Mouse (Mus musculus): ENCODE data around the gene Gramd1b. TPM values are rescaled to one million over a fixed set of nuclear protein-coding genes. Genes with fewer than 3 reads are reported as not detected.

Gramd1b gene
- polyA plus RNA-seq, 1 experiment from 2014 or later: 2.8 TPM

DNA sequence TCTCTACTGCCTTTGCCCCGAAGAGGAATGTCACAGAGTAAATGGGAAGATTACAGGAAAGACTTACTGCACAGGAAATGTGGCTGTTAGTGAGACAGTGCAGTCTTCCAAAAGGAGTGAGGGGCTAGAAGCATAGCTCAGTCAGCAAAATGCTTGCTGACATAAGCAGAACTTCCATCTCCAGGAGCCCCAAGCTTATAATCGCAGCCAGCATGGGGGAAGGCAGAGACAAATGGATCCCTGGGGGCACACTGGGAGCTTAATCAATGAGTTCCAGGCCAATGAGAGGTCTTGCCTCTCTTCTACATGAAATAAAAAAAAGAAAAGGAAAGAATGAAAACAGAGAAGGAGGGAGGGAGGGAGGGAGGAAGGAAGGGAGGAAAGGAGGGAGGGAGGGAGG is 122.1 kb downstream of the Gramd1b start:
- Histone ChIP-seq H3K9me3 (ENCODE audit: control insufficient read depth, low read length) (no peaks in the 10 kb centered on the region), H3K4me2 (ENCODE audit: low read depth, severe bottlenecking) (no peak overlapping the region), H3K27me3 (ENCODE audit: control insufficient read depth, insufficient read depth, low read length) (no peaks in the 10 kb centered on the region), H3K36me3 (ENCODE audit: control insufficient read depth, insufficient read depth, low read length) (no peaks in the 10 kb centered on the region), H3K4me1 (ENCODE audit: control insufficient read depth, insufficient read depth, low read length) (no peaks in the 10 kb centered on the region), H3K4me3 (ENCODE audit: low read depth, low read length) (no peak overlapping the region), H3K9ac (ENCODE audit: low read length) (no peak overlapping the region), H3K27ac (replicated peaks; ENCODE audit: low read depth, low read length) (no peak overlapping the region)
- 59% methylated on average over 2 of the region's 2 CpGs for WGBS
- ATAC-seq (ENCODE audit: insufficient number of reproducible peaks, low FRiP score, low TSS enrichment, low read depth): no peak
- no peak for DNase-seq (ENCODE audit: low spot score)

DNA sequence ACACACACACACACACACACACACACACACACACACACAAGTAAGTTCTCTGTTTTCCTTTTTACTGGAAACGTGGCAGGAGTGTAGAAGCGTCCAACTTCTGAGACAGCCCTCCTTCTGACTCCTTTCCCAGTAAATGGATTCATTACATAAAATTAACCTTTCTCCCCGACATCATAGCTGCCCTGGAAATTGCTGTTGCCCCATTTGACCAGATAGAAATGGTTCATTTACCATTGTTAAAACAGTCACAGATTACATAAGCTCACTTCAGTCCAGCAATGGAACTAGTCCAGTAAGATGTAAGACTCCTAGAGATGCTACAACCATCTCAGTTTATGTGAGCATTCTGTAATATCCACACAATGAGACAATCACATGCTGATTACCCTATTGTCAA is 122.8 kb downstream of the Gramd1b start:
- Histone ChIP-seq H3K9me3 (ENCODE audit: control insufficient read depth, low read length) (no peaks in the 10 kb centered on the region), H3K36me3 (ENCODE audit: control insufficient read depth, insufficient read depth, low read length) (no peaks in the 10 kb centered on the region), H3K4me3 (ENCODE audit: low read depth, low read length) (no peak overlapping the region), H3K27ac (replicated peaks; ENCODE audit: low read depth, low read length) (no peak overlapping the region), H3K4me2 (ENCODE audit: low read depth, severe bottlenecking) (no peak overlapping the region), H3K9ac (ENCODE audit: low read length) (no peak overlapping the region), H3K4me1 (ENCODE audit: control insufficient read depth, insufficient read depth, low read length) (no peaks in the 10 kb centered on the region), H3K27me3 (ENCODE audit: control insufficient read depth, insufficient read depth, low read length) (no peaks in the 10 kb centered on the region)
- 68% methylated on average over 3 of the region's 3 CpGs for WGBS
- ATAC-seq (ENCODE audit: insufficient number of reproducible peaks, low FRiP score, low TSS enrichment, low read depth): no peak
- no peak for DNase-seq (ENCODE audit: low spot score)

DNA sequence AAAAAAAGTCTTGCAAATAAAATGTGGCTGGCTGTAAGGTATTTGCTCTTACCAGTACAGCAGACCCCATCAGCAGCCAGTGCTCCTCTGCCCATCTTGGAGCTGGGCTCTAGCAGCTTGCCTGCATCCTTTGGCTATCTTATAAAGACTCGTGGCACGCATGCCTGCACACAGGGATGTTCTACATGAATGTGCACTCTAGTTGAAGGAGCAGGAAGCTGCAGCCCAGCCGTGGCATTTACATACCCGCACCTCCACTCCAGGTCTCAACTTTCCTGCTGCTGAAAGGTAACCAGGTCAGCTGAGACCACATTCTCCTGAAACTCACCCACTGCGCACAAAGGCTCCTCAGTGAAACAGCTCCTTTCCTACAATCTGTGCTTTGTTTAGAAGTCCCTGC is 123.3 kb downstream of the Gramd1b start:
- H3K9ac ChIP-seq (ENCODE audit: low read length): no peak overlapping the region
- no peaks in the 10 kb centered on the region for H3K36me3 ChIP-seq (ENCODE audit: control insufficient read depth, insufficient read depth, low read length)
- no peaks in the 10 kb centered on the region for H3K9me3 ChIP-seq (ENCODE audit: control insufficient read depth, low read length)
- DNase-seq (ENCODE audit: low spot score) (no peak), ATAC-seq (ENCODE audit: insufficient number of reproducible peaks, low FRiP score, low TSS enrichment, low read depth) (0 out of 2 replicates have a peak, but pooled peaks have one; percentile 47)
- H3K27me3 ChIP-seq (ENCODE audit: control insufficient read depth, insufficient read depth, low read length): no peaks in the 10 kb centered on the region
- no peaks in the 10 kb centered on the region for H3K4me1 ChIP-seq (ENCODE audit: control insufficient read depth, insufficient read depth, low read length)
- H3K27ac ChIP-seq (replicated peaks; ENCODE audit: low read depth, low read length): no peak overlapping the region
- H3K4me3 ChIP-seq (ENCODE audit: low read depth, low read length): no peak overlapping the region
- WGBS: 68% methylated on average over 5 of the region's 5 CpGs
- no peak overlapping the region for H3K4me2 ChIP-seq (ENCODE audit: low read depth, severe bottlenecking)

DNA sequence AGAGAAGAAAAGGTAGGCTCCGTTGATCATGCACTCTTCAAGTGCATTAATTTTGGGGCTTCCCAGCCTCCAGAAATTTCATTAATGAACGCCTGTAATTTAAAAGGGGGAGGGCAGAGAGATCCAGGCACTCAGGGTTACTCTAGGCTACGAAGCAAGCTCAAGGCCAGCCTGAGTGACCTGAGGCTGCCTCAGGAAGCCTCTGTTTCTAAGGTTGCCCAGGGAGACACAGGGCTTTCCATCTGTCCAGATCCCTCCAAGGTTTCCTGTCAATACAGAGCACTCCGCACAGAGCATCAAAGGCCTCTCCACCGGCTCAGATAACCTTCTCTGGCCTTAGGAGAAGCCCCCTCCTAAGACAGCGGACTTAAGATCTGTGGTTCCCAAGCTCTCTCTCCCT is 125.4 kb downstream of the Gramd1b start:
- Histone ChIP-seq H3K27ac (replicated peaks; ENCODE audit: low read depth, low read length) (no peak overlapping the region), H3K9me3 (ENCODE audit: control insufficient read depth, low read length) (no peaks in the 10 kb centered on the region), H3K4me3 (ENCODE audit: low read depth, low read length) (no peak overlapping the region), H3K4me1 (ENCODE audit: control insufficient read depth, insufficient read depth, low read length) (no peaks in the 10 kb centered on the region), H3K9ac (ENCODE audit: low read length) (no peak overlapping the region), H3K27me3 (ENCODE audit: control insufficient read depth, insufficient read depth, low read length) (no peaks in the 10 kb centered on the region), H3K4me2 (ENCODE audit: low read depth, severe bottlenecking) (no peak overlapping the region), H3K36me3 (ENCODE audit: control insufficient read depth, insufficient read depth, low read length) (no peaks in the 10 kb centered on the region)
- no peak for ATAC-seq (ENCODE audit: insufficient number of reproducible peaks, low FRiP score, low TSS enrichment, low read depth)
- DNase-seq (ENCODE audit: low spot score): no peak
- WGBS: 41% methylated on average over 6 of the region's 6 CpGs

DNA sequence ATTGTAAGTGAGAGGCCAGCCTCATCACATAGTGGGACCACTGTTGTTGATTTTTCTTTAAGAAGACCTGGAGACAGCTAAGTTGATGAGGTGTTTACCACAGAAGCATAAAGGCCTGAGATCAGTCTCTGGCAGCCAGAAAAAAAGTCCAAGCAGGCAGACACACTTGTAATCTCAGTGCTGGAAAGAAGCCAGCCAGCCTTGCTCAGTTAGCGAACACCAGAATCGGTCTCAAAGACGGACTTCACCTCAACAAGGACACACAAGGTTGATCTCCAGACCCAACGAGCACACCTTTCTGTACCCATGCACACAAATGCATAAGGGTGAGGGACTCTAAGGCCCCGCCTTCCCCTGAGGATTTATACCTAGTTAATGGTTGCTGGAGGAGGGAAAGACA is 125.9 kb downstream of the Gramd1b start:
- ATAC-seq (ENCODE audit: insufficient number of reproducible peaks, low FRiP score, low TSS enrichment, low read depth) (no peak), DNase-seq (ENCODE audit: low spot score) (no peak)
- Histone ChIP-seq H3K4me3 (ENCODE audit: low read depth, low read length) (no peak overlapping the region), H3K4me1 (ENCODE audit: control insufficient read depth, insufficient read depth, low read length) (no peaks in the 10 kb centered on the region), H3K27me3 (ENCODE audit: control insufficient read depth, insufficient read depth, low read length) (no peaks in the 10 kb centered on the region), H3K9me3 (ENCODE audit: control insufficient read depth, low read length) (no peaks in the 10 kb centered on the region), H3K9ac (ENCODE audit: low read length) (no peak overlapping the region), H3K27ac (replicated peaks; ENCODE audit: low read depth, low read length) (no peak overlapping the region), H3K4me2 (ENCODE audit: low read depth, severe bottlenecking) (no peak overlapping the region), H3K36me3 (ENCODE audit: control insufficient read depth, insufficient read depth, low read length) (no peaks in the 10 kb centered on the region)
- WGBS: 84% methylated on average over 5 of the region's 5 CpGs

DNA sequence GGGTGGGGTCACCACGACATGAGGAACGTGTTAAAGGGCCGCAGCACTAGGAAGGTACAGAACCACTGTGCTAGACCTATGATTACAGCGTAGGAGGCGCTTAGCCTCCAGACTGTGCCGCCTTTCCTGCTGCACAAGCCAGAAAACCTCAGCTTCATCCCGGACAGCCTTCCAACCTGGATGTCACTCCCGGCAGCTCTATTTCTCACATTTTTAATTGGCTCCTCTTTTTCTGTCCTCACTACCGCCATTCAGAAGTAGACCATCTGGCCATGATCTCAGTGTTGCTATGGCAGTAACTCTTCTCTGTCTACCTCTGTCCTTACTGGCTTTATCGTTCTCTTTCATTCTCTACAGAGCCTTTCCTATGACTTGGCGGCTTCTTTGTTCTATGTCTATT is 126.5 kb downstream of the Gramd1b start:
- no peak for ATAC-seq (ENCODE audit: insufficient number of reproducible peaks, low FRiP score, low TSS enrichment, low read depth)
- H3K36me3 ChIP-seq (ENCODE audit: control insufficient read depth, insufficient read depth, low read length): no peaks in the 10 kb centered on the region
- H3K27ac ChIP-seq (replicated peaks; ENCODE audit: low read depth, low read length): no peak overlapping the region
- no peaks in the 10 kb centered on the region for H3K9me3 ChIP-seq (ENCODE audit: control insufficient read depth, low read length)
- no peak overlapping the region for H3K9ac ChIP-seq (ENCODE audit: low read length)
- no peaks in the 10 kb centered on the region for H3K27me3 ChIP-seq (ENCODE audit: control insufficient read depth, insufficient read depth, low read length)
- H3K4me2 ChIP-seq (ENCODE audit: low read depth, severe bottlenecking): no peak overlapping the region
- H3K4me3 ChIP-seq (ENCODE audit: low read depth, low read length): no peak overlapping the region
- H3K4me1 ChIP-seq (ENCODE audit: control insufficient read depth, insufficient read depth, low read length): no peaks in the 10 kb centered on the region
- WGBS: 89% methylated on average over 11 of the region's 11 CpGs
- DNase-seq (ENCODE audit: low spot score): no peak

DNA sequence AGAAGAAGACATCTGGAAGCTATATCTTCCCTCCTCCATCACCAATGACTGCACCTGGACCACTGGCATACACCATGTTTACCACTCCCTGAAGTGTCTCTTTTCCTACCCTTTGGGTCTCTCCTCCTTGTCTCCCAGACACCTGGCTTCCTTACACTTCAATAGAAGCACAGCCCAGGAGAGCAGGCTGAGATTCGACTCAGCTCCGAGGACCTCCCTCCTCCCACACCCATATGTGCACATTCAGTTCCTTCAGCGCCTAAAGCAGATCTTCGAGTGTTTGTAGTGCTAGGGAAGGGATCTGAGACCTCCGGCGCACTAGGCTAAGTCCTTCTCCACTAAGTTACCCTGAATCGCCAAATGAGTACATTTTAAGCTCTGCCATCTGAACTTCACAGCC is 127.4 kb downstream of the Gramd1b start:
- no peak for DNase-seq (ENCODE audit: low spot score)
- Histone ChIP-seq H3K27me3 (ENCODE audit: control insufficient read depth, insufficient read depth, low read length) (no peaks in the 10 kb centered on the region), H3K4me1 (ENCODE audit: control insufficient read depth, insufficient read depth, low read length) (no peaks in the 10 kb centered on the region), H3K27ac (replicated peaks; ENCODE audit: low read depth, low read length) (no peak overlapping the region), H3K9me3 (ENCODE audit: control insufficient read depth, low read length) (no peaks in the 10 kb centered on the region), H3K9ac (ENCODE audit: low read length) (no peak overlapping the region), H3K4me3 (ENCODE audit: low read depth, low read length) (no peak overlapping the region), H3K36me3 (ENCODE audit: control insufficient read depth, insufficient read depth, low read length) (no peaks in the 10 kb centered on the region), H3K4me2 (ENCODE audit: low read depth, severe bottlenecking) (no peak overlapping the region)
- 84% methylated on average over 7 of the region's 7 CpGs for WGBS
- ATAC-seq (ENCODE audit: insufficient number of reproducible peaks, low FRiP score, low TSS enrichment, low read depth): no peak

DNA sequence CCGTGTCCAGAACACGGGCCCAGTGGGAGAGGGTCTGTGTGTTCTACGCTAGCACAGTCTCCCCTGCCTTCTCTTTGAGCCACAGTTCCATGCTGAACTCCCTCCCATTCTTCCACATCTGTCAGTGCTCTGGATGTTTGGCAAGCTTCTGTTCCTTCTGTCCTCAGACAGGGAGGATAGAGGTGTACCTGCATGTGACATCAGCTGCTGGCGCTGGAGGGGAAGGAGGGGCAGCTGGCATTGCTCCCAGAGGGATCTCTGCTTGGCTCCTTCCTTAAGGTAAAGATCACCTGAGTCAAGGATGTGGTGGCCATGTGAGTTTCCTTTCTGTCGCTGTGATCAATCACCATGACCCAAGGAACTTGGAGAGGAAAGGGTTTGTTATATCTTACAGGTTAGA is 129.4 kb downstream of the Gramd1b start:
- WGBS: 86% methylated on average over 5 of the region's 5 CpGs
- no peak overlapping the region for H3K4me3 ChIP-seq (ENCODE audit: low read depth, low read length)
- H3K27me3 ChIP-seq (ENCODE audit: control insufficient read depth, insufficient read depth, low read length): no peaks in the 10 kb centered on the region
- H3K4me2 ChIP-seq (ENCODE audit: low read depth, severe bottlenecking): no peak overlapping the region
- no peak overlapping the region for H3K9ac ChIP-seq (ENCODE audit: low read length)
- H3K27ac ChIP-seq (replicated peaks; ENCODE audit: low read depth, low read length): no peak overlapping the region
- no peak for ATAC-seq (ENCODE audit: insufficient number of reproducible peaks, low FRiP score, low TSS enrichment, low read depth)
- H3K4me1 ChIP-seq (ENCODE audit: control insufficient read depth, insufficient read depth, low read length): no peaks in the 10 kb centered on the region
- no peaks in the 10 kb centered on the region for H3K36me3 ChIP-seq (ENCODE audit: control insufficient read depth, insufficient read depth, low read length)
- no peaks in the 10 kb centered on the region for H3K9me3 ChIP-seq (ENCODE audit: control insufficient read depth, low read length)
- no peak for DNase-seq (ENCODE audit: low spot score)

DNA sequence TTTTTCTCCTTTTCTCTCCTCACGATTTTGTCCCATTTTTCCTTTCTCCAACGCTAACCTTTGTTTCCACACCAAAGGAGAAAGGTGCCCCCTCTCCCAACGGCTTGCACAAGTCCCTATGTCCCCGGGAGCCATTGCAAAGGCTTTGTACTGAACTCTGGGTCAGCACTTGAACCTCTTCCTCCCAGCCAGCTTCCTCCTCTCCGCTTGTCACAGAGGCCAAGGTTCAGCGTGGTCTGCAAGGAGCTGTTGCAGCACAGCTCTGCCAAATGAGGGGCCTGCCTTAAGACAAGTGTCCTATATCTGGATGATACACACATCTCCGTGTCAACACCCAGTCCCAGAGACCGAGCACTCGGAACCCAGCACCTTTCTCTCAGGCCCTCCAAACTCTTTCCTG is 130.3 kb downstream of the Gramd1b start:
- no peaks in the 10 kb centered on the region for H3K27me3 ChIP-seq (ENCODE audit: control insufficient read depth, insufficient read depth, low read length)
- no peak overlapping the region for H3K4me3 ChIP-seq (ENCODE audit: low read depth, low read length)
- H3K27ac ChIP-seq (replicated peaks; ENCODE audit: low read depth, low read length): no peak overlapping the region
- no peak overlapping the region for H3K4me2 ChIP-seq (ENCODE audit: low read depth, severe bottlenecking)
- H3K9ac ChIP-seq (ENCODE audit: low read length): no peak overlapping the region
- no peaks in the 10 kb centered on the region for H3K9me3 ChIP-seq (ENCODE audit: control insufficient read depth, low read length)
- ATAC-seq (ENCODE audit: insufficient number of reproducible peaks, low FRiP score, low TSS enrichment, low read depth): no peak
- no peaks in the 10 kb centered on the region for H3K4me1 ChIP-seq (ENCODE audit: control insufficient read depth, insufficient read depth, low read length)
- H3K36me3 ChIP-seq (ENCODE audit: control insufficient read depth, insufficient read depth, low read length): no peaks in the 10 kb centered on the region
- WGBS: 89% methylated on average over 9 of the region's 9 CpGs
- DNase-seq (ENCODE audit: low spot score): no peak

Measured in limb, embryonic 11.5 days (tissue).